Mouse (Mus musculus): ENCODE results near the gene Ifitm3. TPM values are rescaled to one million over a fixed set of nuclear protein-coding genes. Genes with fewer than 3 reads are reported as not detected.

The Ifitm3 gene
- polyA plus RNA-seq (2012; rRNA removed): 259 and 313 TPM in 2 replicates

DNA sequence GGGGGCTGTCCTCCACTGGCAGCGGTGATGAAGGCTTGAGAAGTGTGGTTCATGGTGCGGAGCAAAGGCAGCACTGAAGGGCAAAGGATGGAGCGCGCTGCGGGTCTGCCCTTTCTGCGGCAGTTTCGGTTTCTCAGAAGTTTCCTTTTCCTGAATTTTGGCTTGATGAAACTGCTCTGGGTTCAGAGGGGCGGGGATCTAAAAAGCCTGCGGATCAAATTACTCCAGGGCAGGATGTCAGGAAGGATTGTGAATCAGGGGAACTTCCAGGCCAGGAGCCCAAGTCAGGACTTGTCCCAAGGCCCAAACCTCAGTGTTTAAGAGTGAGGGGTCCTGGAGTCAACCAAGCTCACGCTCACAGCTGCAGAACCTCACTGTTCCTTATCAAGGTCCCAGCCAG lies at the start of gene Ifitm3:
Ifitm3 (minus strand) TSS at position 178 of the 400 bp plus-strand sequence.
- peak; percentile 86 for DNase-seq
- TF ChIP-seq CTCF (conservative IDR thresholded peaks at IDR 0.05; ENCODE audit: insufficient read depth, insufficient read length, low read depth, low read length): no peak
- TF ChIP-seq POLR2A (IDR thresholded peaks at IDR 0.05; ENCODE audit: low read depth, low read length): peak; percentile 57
- H3K36me3 ChIP-seq (ENCODE audit: control insufficient read depth, insufficient read depth, low read length): no peaks in the 10 kb centered on the region
- WGBS: 24% methylated on average over 10 of the region's 10 CpGs
- H3K27me3 ChIP-seq (replicated peaks; ENCODE audit: control insufficient read depth, insufficient read depth, low read length): no peaks in the 10 kb centered on the region
- 0 out of 2 replicates have a peak, but pooled peaks cover 3% of the 10 kb centered on the region for H3K4me1 ChIP-seq (ENCODE audit: control insufficient read depth, insufficient read depth, low read length)
- peak within 1 kb of the TSS; percentile 48 for H3K4me3 ChIP-seq (ENCODE audit: insufficient read depth, low read depth, low read length)
- peak within 1 kb of the TSS; percentile 86 for H3K27ac ChIP-seq (ENCODE audit: insufficient read depth, low read depth, low read length)

DNA sequence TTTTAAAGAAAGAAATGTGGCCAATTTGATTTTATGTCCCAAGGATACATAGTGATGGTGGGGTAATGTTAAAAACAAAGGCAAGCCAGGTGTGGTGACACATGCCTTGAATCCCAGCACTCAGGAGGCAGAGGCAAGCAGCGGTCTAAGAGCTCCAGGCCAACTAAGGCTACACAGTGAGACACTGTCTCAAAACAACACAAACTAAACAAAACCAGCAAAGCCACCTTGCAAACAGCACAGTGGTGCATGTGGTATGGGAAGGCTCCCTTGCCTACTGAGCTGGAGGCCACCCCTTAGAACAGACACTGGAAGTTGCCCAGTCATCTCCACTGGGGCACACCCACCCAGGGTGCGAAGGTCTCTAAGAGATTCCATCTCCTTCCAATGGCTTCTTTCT lies 49.4 kb upstream of the Ifitm3 start:
- H3K4me1 ChIP-seq (ENCODE audit: control insufficient read depth, insufficient read depth, low read length): peaks cover 9% of the 10 kb centered on the region; the same call in 1 of the 2 replicates
- H3K36me3 ChIP-seq (ENCODE audit: control insufficient read depth, insufficient read depth, low read length): no peaks in the 10 kb centered on the region
- H3K4me3 ChIP-seq (ENCODE audit: insufficient read depth, low read depth, low read length): no peak overlapping the region
- H3K27me3 ChIP-seq (replicated peaks; ENCODE audit: control insufficient read depth, insufficient read depth, low read length): no peaks in the 10 kb centered on the region
- TF ChIP-seq POLR2A (IDR thresholded peaks at IDR 0.05; ENCODE audit: low read depth, low read length) (no peak), CTCF (conservative IDR thresholded peaks at IDR 0.05; ENCODE audit: insufficient read depth, insufficient read length, low read depth, low read length) (no peak)
- DNase-seq: no peak
- H3K27ac ChIP-seq (ENCODE audit: insufficient read depth, low read depth, low read length): no peak overlapping the region
- WGBS: 76% methylated on average over 2 of the region's 2 CpGs

DNA sequence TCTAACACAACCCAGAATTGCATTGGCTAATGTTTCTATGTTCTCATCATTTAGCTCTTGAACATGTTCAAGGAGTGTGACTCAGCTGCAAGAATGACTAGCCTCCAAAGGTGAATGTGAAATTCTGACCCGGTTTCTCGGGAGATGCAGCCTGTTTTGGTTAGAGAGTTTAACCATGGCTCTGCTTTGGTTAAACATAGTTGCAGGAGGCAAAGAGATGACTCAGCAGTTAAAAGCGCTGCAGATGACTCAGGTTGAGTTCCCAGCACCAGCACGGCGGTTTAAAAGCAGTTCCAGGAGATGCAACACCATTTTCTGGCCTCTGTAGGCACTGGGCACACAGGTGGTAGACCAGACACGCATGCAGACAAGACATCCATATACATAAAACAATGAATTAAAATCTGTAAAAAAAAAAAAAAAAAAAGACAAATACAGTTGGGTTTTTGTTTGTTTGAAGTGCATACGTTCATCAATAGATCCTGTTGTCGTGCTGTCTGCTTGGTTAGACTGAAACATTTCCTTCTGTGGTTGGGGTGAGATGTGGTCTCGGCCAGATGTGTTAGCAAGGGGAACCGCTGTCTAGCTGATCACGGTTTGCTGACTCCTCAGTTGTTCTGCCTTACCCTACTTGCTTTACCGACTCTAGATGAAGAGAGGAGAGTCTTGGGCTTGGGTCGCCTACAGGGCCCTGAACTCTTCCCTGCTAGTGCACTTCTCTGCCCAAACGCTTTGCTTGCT lies 48.2 kb upstream of the Ifitm3 start:
- DNase-seq: no peak
- Histone ChIP-seq H3K4me3 (ENCODE audit: insufficient read depth, low read depth, low read length) (no peak overlapping the region), H3K4me1 (ENCODE audit: control insufficient read depth, insufficient read depth, low read length) (peaks cover 4% of the 10 kb centered on the region; the same call in 1 of the 2 replicates), H3K27ac (ENCODE audit: insufficient read depth, low read depth, low read length) (no peak overlapping the region), H3K27me3 (replicated peaks; ENCODE audit: control insufficient read depth, insufficient read depth, low read length) (no peaks in the 10 kb centered on the region), H3K36me3 (ENCODE audit: control insufficient read depth, insufficient read depth, low read length) (no peaks in the 10 kb centered on the region)
- WGBS: 90% methylated on average over 14 of the region's 14 CpGs
- no peak for TF ChIP-seq POLR2A (IDR thresholded peaks at IDR 0.05; ENCODE audit: low read depth, low read length)

DNA sequence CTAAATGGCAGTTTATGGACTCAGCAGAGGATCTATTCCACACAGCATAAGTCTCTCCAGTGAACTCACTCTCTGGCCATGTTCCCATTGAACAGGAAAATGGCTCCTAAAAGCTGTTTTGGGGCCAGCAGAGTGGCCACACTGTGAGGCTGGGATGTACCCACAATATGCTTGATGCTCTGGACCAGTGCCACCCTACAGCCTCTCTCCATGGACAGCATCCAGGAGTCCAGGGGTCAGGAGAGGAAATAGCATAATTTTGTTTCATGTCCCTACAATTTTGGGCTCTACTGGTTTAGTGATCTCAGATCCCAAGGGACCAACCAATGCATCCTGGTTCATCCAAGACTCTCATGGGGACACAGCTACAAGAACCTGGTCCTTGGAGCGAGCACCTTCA lies 47.0 kb upstream of the Ifitm3 start:
- H3K4me1 ChIP-seq (ENCODE audit: control insufficient read depth, insufficient read depth, low read length): peaks cover 4% of the 10 kb centered on the region; the same call in 1 of the 2 replicates
- 89% methylated on average over 1 of the region's 1 CpGs for WGBS
- H3K27me3 ChIP-seq (replicated peaks; ENCODE audit: control insufficient read depth, insufficient read depth, low read length): no peaks in the 10 kb centered on the region
- no peaks in the 10 kb centered on the region for H3K36me3 ChIP-seq (ENCODE audit: control insufficient read depth, insufficient read depth, low read length)
- TF ChIP-seq POLR2A (IDR thresholded peaks at IDR 0.05; ENCODE audit: low read depth, low read length) (no peak), CTCF (conservative IDR thresholded peaks at IDR 0.05; ENCODE audit: insufficient read depth, insufficient read length, low read depth, low read length) (no peak)
- peak; percentile 63 for DNase-seq
- no peak overlapping the region for H3K4me3 ChIP-seq (ENCODE audit: insufficient read depth, low read depth, low read length)
- no peak overlapping the region for H3K27ac ChIP-seq (ENCODE audit: insufficient read depth, low read depth, low read length)

DNA sequence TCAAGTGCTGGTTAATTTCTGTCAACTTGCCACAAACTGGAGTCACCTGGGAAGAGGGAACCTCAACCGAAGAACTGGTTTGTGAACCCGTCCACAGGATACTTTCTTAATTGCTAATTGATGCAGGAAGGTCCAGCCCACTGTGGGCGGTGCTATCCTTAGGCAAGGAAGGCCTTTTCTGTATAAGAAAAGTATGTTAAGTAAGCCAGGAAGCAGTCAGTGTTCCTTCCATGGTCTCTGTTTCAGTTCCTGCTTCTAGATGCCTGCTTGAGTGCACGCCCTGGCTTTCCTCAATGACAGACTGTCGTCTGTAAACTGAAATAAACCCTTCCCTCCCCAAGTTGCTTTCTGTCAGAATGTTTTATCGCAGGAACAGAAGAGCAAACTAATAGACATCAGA lies 46.4 kb upstream of the Ifitm3 start:
- H3K27me3 ChIP-seq (replicated peaks; ENCODE audit: control insufficient read depth, insufficient read depth, low read length): no peaks in the 10 kb centered on the region
- WGBS: 77% methylated on average over 6 of the region's 6 CpGs
- peaks cover 4% of the 10 kb centered on the region; the same call in 1 of the 2 replicates for H3K4me1 ChIP-seq (ENCODE audit: control insufficient read depth, insufficient read depth, low read length)
- no peak for TF ChIP-seq POLR2A (IDR thresholded peaks at IDR 0.05; ENCODE audit: low read depth, low read length)
- no peak for TF ChIP-seq CTCF (conservative IDR thresholded peaks at IDR 0.05; ENCODE audit: insufficient read depth, insufficient read length, low read depth, low read length)
- no peak for DNase-seq
- no peak overlapping the region for H3K27ac ChIP-seq (ENCODE audit: insufficient read depth, low read depth, low read length)
- H3K36me3 ChIP-seq (ENCODE audit: control insufficient read depth, insufficient read depth, low read length): no peaks in the 10 kb centered on the region
- H3K4me3 ChIP-seq (ENCODE audit: insufficient read depth, low read depth, low read length): no peak overlapping the region

DNA sequence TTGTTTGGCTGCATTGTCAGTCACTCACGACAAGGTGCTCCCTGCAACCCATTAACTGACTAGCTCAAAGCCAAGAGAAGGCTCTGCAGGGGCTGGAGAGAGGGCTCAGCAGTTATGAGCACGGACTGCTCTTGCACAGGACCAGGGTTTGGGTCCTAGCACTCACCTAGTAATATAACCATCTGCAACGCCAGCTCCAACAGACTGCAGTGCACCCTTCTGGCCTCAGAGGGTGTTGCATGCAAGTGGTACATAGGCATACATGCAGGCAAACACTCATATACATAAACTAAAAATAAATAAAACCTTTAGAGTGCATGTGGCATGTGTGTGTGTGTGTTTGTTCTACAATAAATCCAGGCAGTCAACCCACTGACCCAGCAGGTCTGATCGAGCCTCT lies 45.2 kb upstream of the Ifitm3 start:
- Histone ChIP-seq H3K27me3 (replicated peaks; ENCODE audit: control insufficient read depth, insufficient read depth, low read length) (no peaks in the 10 kb centered on the region), H3K27ac (ENCODE audit: insufficient read depth, low read depth, low read length) (no peak overlapping the region), H3K4me3 (ENCODE audit: insufficient read depth, low read depth, low read length) (no peak overlapping the region), H3K36me3 (ENCODE audit: control insufficient read depth, insufficient read depth, low read length) (no peaks in the 10 kb centered on the region), H3K4me1 (ENCODE audit: control insufficient read depth, insufficient read depth, low read length) (peaks cover 7% of the 10 kb centered on the region; the same call in 1 of the 2 replicates)
- 0 out of 2 replicates have a peak, but pooled peaks have one; percentile 6 for TF ChIP-seq CTCF (conservative IDR thresholded peaks at IDR 0.05; ENCODE audit: insufficient read depth, insufficient read length, low read depth, low read length)
- no peak for TF ChIP-seq POLR2A (IDR thresholded peaks at IDR 0.05; ENCODE audit: low read depth, low read length)
- no peak for DNase-seq
- WGBS: 73% methylated on average over 4 of the region's 4 CpGs

DNA sequence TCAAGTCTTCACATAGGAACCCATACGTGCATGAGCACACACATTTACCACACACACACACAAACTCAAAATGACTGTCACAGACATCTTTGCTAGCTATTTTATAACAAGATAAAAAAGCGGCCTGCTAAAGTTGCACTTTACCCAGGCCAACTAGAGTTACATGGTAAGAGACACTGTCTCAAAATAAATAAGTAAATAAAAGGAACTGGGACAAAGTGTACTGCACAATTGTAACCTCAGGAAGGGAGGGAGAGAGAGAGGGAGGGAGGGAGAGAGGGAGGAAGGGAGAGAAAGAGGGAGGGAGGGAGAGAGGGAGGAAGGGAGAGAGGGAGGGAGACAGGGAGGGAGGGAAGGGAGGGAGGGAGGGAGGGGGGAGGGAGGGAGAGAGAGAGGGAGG lies 41.9 kb upstream of the Ifitm3 start:
- Histone ChIP-seq H3K27me3 (replicated peaks; ENCODE audit: control insufficient read depth, insufficient read depth, low read length) (no peaks in the 10 kb centered on the region), H3K27ac (ENCODE audit: insufficient read depth, low read depth, low read length) (peak overlapping the region; percentile 74), H3K36me3 (ENCODE audit: control insufficient read depth, insufficient read depth, low read length) (no peaks in the 10 kb centered on the region), H3K4me3 (ENCODE audit: insufficient read depth, low read depth, low read length) (no peak overlapping the region), H3K4me1 (ENCODE audit: control insufficient read depth, insufficient read depth, low read length) (peaks cover 3% of the 10 kb centered on the region; the same call in 1 of the 2 replicates)
- TF ChIP-seq CTCF (conservative IDR thresholded peaks at IDR 0.05; ENCODE audit: insufficient read depth, insufficient read length, low read depth, low read length): no peak
- TF ChIP-seq POLR2A (IDR thresholded peaks at IDR 0.05; ENCODE audit: low read depth, low read length): no peak
- DNase-seq: peak; percentile 43
- 59% methylated on average over 2 of the region's 2 CpGs for WGBS
